Mouse (Mus musculus): ENCODE data around the gene Fgfr2. TPM values are rescaled to one million over a fixed set of nuclear protein-coding genes. Genes with fewer than 3 reads are reported as not detected.

Gene Fgfr2
- total RNA-seq, 2 experiments from 2014 or later, result 44.0 to 52.8 TPM

GRCm38 (mm10) chr7:131602106-131602505 lies 1521.0 kb downstream of the Fgfr2 start:
- DNase-seq (ENCODE audit: low spot score in 2 of 2), result no peak

- DNase-seq (ENCODE audit: low spot score in 2 of 2), result peak; percentile 47 to 50
These were observed 1524.7 kb downstream of the Fgfr2 start for GRCm38 (mm10) chr7:131598483-131598824.

GRCm38 (mm10) chr7:131597779-131598482 lies 1525.2 kb downstream of the Fgfr2 start:
- DNase-seq (ENCODE audit: low spot score in 2 of 2), result no peak

- DNase-seq (ENCODE audit: low spot score in 2 of 2), result no peak
These were observed 1537.6 kb downstream of the Fgfr2 start for GRCm38 (mm10) chr7:131585551-131585950.

GRCm38 (mm10) chr7:131582178-131582577 lies 1541.0 kb downstream of the Fgfr2 start:
- no peak for DNase-seq (ENCODE audit: low spot score in 2 of 2)

GRCm38 (mm10) chr7:131575246-131575645 lies 1547.9 kb downstream of the Fgfr2 start:
- no peak for DNase-seq (ENCODE audit: low spot score in 2 of 2)

- DNase-seq (ENCODE audit: low spot score in 2 of 2), result no peak
These were observed 1562.5 kb downstream of the Fgfr2 start for GRCm38 (mm10) chr7:131560697-131561042.

GRCm38 (mm10) chr7:131559986-131560696 lies 1563.0 kb downstream of the Fgfr2 start, which contains the start of gene Bub3:
Bub3 (plus strand) TSS chr7:131560222.
- DNase-seq (ENCODE audit: low spot score in 2 of 2), result peak; percentile 88 to 93

- no peak for DNase-seq (ENCODE audit: low spot score in 2 of 2)
These were observed 1565.4 kb downstream of the Fgfr2 start for GRCm38 (mm10) chr7:131557751-131558150.

GRCm38 (mm10) chr7:131556541-131557271 lies 1566.4 kb downstream of the Fgfr2 start:
- DNase-seq (ENCODE audit: low spot score in 2 of 2), result no peak

GRCm38 (mm10) chr7:131556116-131556515 lies 1567.0 kb downstream of the Fgfr2 start:
- no peak for DNase-seq (ENCODE audit: low spot score in 2 of 2)

- no peak for DNase-seq (ENCODE audit: low spot score in 2 of 2)
These were observed 1567.7 kb downstream of the Fgfr2 start for GRCm38 (mm10) chr7:131555301-131556081.

GRCm38 (mm10) chr7:131554341-131555180 lies 1568.6 kb downstream of the Fgfr2 start:
- no peak for DNase-seq (ENCODE audit: low spot score in 2 of 2)

- no peak for DNase-seq (ENCODE audit: low spot score in 2 of 2)
These were observed 1569.4 kb downstream of the Fgfr2 start for GRCm38 (mm10) chr7:131553771-131554175.

- no peak for DNase-seq (ENCODE audit: low spot score in 2 of 2)
These were observed 1570.4 kb downstream of the Fgfr2 start for GRCm38 (mm10) chr7:131552781-131553180.

- no peak for DNase-seq (ENCODE audit: low spot score in 2 of 2)
These were observed 1571.0 kb downstream of the Fgfr2 start for GRCm38 (mm10) chr7:131551931-131552741.

- no peak for DNase-seq (ENCODE audit: low spot score in 2 of 2)
These were observed 1571.7 kb downstream of the Fgfr2 start for GRCm38 (mm10) chr7:131551471-131551870.

GRCm38 (mm10) chr7:131548473-131548872 lies 1574.7 kb downstream of the Fgfr2 start, which contains the start of gene Hmx2:
Hmx2 (plus strand) TSS chr7:131548773.
- DNase-seq (ENCODE audit: low spot score in 2 of 2), result no peak

- DNase-seq (ENCODE audit: low spot score in 2 of 2), result no peak
These were observed 1575.7 kb downstream of the Fgfr2 start for GRCm38 (mm10) chr7:131547481-131547880.

Data from left cerebral cortex, adult 18-20 months (tissue).